Mouse (Mus musculus): ENCODE measurements around the gene Map3k11. TPM values are rescaled to one million over a fixed set of nuclear protein-coding genes. Genes with fewer than 3 reads are reported as not detected.

Map3k11 gene
- total and polyA plus RNA-seq, 2 experiments from 2014 or later = 10.7 to 20.7 TPM

GRCm38 (mm10) chr19:5741641-5742240 is 53.2 kb downstream of the Map3k11 start:
- peak overlapping the region; percentile 77 for H3K27ac ChIP-seq
- H3K4me3 ChIP-seq (ENCODE audit: low read length) = peak overlapping the region; percentile 54
- peak overlapping the region; percentile 95 for H3K4me2 ChIP-seq (ENCODE audit: low read depth, low read length)
- no peak for TF ChIP-seq CTCF (IDR thresholded peaks at IDR 0.05; ENCODE audit: low read depth)
- H3K4me1 ChIP-seq (ENCODE audit: insufficient read depth, low read length) = peaks cover 7% of the 10 kb centered on the region; the same call in 1 of the 2 replicates
- DNase-seq (ENCODE audit: low spot score) = peak; percentile 78
- no peaks in the 10 kb centered on the region for H3K9me3 ChIP-seq (ENCODE audit: low read length)
- ATAC-seq = peak; percentile 73
- H3K36me3 ChIP-seq (ENCODE audit: insufficient read depth, low read length) = no peaks in the 10 kb centered on the region
- H3K27me3 ChIP-seq (ENCODE audit: insufficient read depth, low read length) = no peaks in the 10 kb centered on the region
- H3K9ac ChIP-seq (replicated peaks; ENCODE audit: low read length) = peak overlapping the region; percentile 60
- WGBS = under 1% methylated on average over 45 of the region's 55 CpGs

GRCm38 (mm10) chr19:5742241-5742641 is 53.7 kb downstream of the Map3k11 start:
- Histone ChIP-seq H3K4me3 (ENCODE audit: low read length) (peak overlapping the region; percentile 54), H3K4me1 (ENCODE audit: insufficient read depth, low read length) (peaks cover 7% of the 10 kb centered on the region; the same call in 1 of the 2 replicates), H3K9me3 (ENCODE audit: low read length) (no peaks in the 10 kb centered on the region), H3K4me2 (ENCODE audit: low read depth, low read length) (peak overlapping the region; percentile 95), H3K36me3 (ENCODE audit: insufficient read depth, low read length) (no peaks in the 10 kb centered on the region), H3K27me3 (ENCODE audit: insufficient read depth, low read length) (no peaks in the 10 kb centered on the region), H3K9ac (replicated peaks; ENCODE audit: low read length) (peak overlapping the region; percentile 60), H3K27ac (peak overlapping the region; percentile 77)
- DNase-seq (ENCODE audit: low spot score) (peak; percentile 43), ATAC-seq (peak; percentile 12)
- no peak for TF ChIP-seq CTCF (IDR thresholded peaks at IDR 0.05; ENCODE audit: low read depth)
- 2% methylated on average over 31 of the region's 32 CpGs for WGBS

GRCm38 (mm10) chr19:5743576-5743975 is 55.0 kb downstream of the Map3k11 start:
- no peak for DNase-seq (ENCODE audit: low spot score)
- 0 out of 2 replicates have a peak, but pooled peaks cover 6% of the 10 kb centered on the region for H3K27me3 ChIP-seq (ENCODE audit: insufficient read depth, low read length)
- no peak for ATAC-seq
- peak overlapping the region; percentile 95; the same call in 1 of the 2 replicates for H3K4me2 ChIP-seq (ENCODE audit: low read depth, low read length)
- no peaks in the 10 kb centered on the region for H3K9me3 ChIP-seq (ENCODE audit: low read length)
- no peak overlapping the region; the same call in 1 of the 2 replicates for H3K4me3 ChIP-seq (ENCODE audit: low read length)
- TF ChIP-seq CTCF (IDR thresholded peaks at IDR 0.05; ENCODE audit: low read depth) = 0 out of 2 replicates have a peak, but pooled peaks have one; percentile 6
- H3K4me1 ChIP-seq (ENCODE audit: insufficient read depth, low read length) = peaks cover 7% of the 10 kb centered on the region; the same call in 1 of the 2 replicates
- no peaks in the 10 kb centered on the region for H3K36me3 ChIP-seq (ENCODE audit: insufficient read depth, low read length)
- no peak overlapping the region for H3K9ac ChIP-seq (replicated peaks; ENCODE audit: low read length)
- H3K27ac ChIP-seq = no peak overlapping the region
- WGBS = 36% methylated on average over 5 of the region's 5 CpGs

GRCm38 (mm10) chr19:5745756-5746710 is 57.5 kb downstream of the Map3k11 start:
- Histone ChIP-seq H3K36me3 (ENCODE audit: insufficient read depth, low read length) (no peaks in the 10 kb centered on the region), H3K27me3 (ENCODE audit: insufficient read depth, low read length) (peaks cover 14% of the 10 kb centered on the region; the same call in 1 of the 2 replicates), H3K4me1 (ENCODE audit: insufficient read depth, low read length) (peaks cover 7% of the 10 kb centered on the region; the same call in 1 of the 2 replicates), H3K9me3 (ENCODE audit: low read length) (no peaks in the 10 kb centered on the region), H3K27ac (peak overlapping the region; percentile 16; the same call in 1 of the 2 replicates), H3K9ac (replicated peaks; ENCODE audit: low read length) (peak overlapping the region; percentile 22; the same call in 1 of the 2 replicates), H3K4me2 (ENCODE audit: low read depth, low read length) (peak overlapping the region; percentile 52), H3K4me3 (ENCODE audit: low read length) (peak overlapping the region; percentile 7)
- DNase-seq (ENCODE audit: low spot score) (peak; percentile 69), ATAC-seq (peak; percentile 55)
- WGBS = 8% methylated on average over 35 of the region's 36 CpGs
- TF ChIP-seq CTCF (IDR thresholded peaks at IDR 0.05; ENCODE audit: low read depth) = no peak

- Histone ChIP-seq H3K4me1 (ENCODE audit: insufficient read depth, low read length) (peaks cover 7% of the 10 kb centered on the region; the same call in 1 of the 2 replicates), H3K4me2 (ENCODE audit: low read depth, low read length) (peak overlapping the region; percentile 52; the same call in 1 of the 2 replicates), H3K36me3 (ENCODE audit: insufficient read depth, low read length) (no peaks in the 10 kb centered on the region), H3K27me3 (ENCODE audit: insufficient read depth, low read length) (peaks cover 14% of the 10 kb centered on the region; the same call in 1 of the 2 replicates), H3K27ac (no peak overlapping the region), H3K9ac (replicated peaks; ENCODE audit: low read length) (no peak overlapping the region), H3K4me3 (ENCODE audit: low read length) (no peak overlapping the region), H3K9me3 (ENCODE audit: low read length) (no peaks in the 10 kb centered on the region)
- no peak for TF ChIP-seq CTCF (IDR thresholded peaks at IDR 0.05; ENCODE audit: low read depth)
- DNase-seq (ENCODE audit: low spot score) (peak; percentile 31), ATAC-seq (0 out of 2 replicates have a peak, but pooled peaks have one; percentile 4)
- WGBS = 20% methylated on average over 12 of the region's 12 CpGs
Observed at GRCm38 (mm10) chr19:5746907-5747363, 58.4 kb downstream of the Map3k11 start.

GRCm38 (mm10) chr19:5749476-5749875 is 60.9 kb downstream of the Map3k11 start:
- WGBS = 82% methylated on average over 6 of the region's 6 CpGs
- Histone ChIP-seq H3K9me3 (ENCODE audit: low read length) (no peaks in the 10 kb centered on the region), H3K9ac (replicated peaks; ENCODE audit: low read length) (no peak overlapping the region), H3K36me3 (ENCODE audit: insufficient read depth, low read length) (0 out of 2 replicates have a peak, but pooled peaks cover 3% of the 10 kb centered on the region), H3K4me2 (ENCODE audit: low read depth, low read length) (no peak overlapping the region), H3K4me1 (ENCODE audit: insufficient read depth, low read length) (peaks cover 7% of the 10 kb centered on the region; the same call in 1 of the 2 replicates), H3K27me3 (ENCODE audit: insufficient read depth, low read length) (peaks cover 14% of the 10 kb centered on the region; the same call in 1 of the 2 replicates), H3K27ac (no peak overlapping the region), H3K4me3 (ENCODE audit: low read length) (no peak overlapping the region)
- DNase-seq (ENCODE audit: low spot score) = no peak
- ATAC-seq = no peak
- no peak for TF ChIP-seq CTCF (IDR thresholded peaks at IDR 0.05; ENCODE audit: low read depth)
